In the genomic region with DNA sequence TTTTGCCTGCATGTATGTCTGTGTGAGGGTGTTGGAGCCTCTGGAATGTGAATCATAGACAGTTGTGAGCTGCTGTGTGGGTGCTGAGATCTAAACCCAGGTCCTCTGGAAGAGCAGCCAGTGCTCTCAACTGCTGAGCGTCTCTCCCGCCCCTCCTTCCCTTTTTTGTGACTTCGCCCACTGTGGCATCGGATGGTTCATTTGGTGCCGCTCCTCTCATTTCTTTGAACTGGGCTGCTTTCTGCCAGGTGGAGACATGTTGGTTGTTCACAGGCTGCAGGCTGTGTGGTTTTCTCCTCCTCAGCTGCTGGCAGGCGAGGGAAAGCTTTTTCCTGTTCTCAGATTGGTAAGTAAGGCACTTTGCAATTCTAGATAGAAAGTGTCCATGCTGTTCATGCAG, we compare ENCODE assay signal across 13 mouse cellular contexts. TPM values are rescaled to one million over a fixed set of nuclear protein-coding genes. Genes with fewer than 3 reads are reported as not detected.
A peak's percentile ranks its signal among the peaks of the same experiment; 100 is the strongest.
DNase-seq lines count a peak whose midpoint lies in the region; ATAC-seq and TF ChIP-seq lines count a peak whose summit lies in the region.
"Had no signal": no experiment of that assay in that cellular context is flagged by ENCODE, and none has a peak within 500 bp of the region (broad histone marks: within the 10 kb centered on the region; RNA-seq: fewer than 3 reads in every experiment).

No protein-coding gene starts in this region.

- no peak for ATAC-seq in forebrain, embryonic 13.5 days
- no peak for ATAC-seq in forebrain, embryonic 16.5 days
- ATAC-seq: Patski had no signal

- no peak for TF ChIP-seq POLR2A in ES-Bruce4 (IDR thresholded peaks at IDR 0.05; ENCODE audit: insufficient read depth, low read length)
- TF ChIP-seq POLR2A in lung, adult 2 months (IDR thresholded peaks at IDR 0.05; ENCODE audit: borderline replicate concordance, extremely low read depth, low read depth, low read length): no peak

- no peak overlapping the region for H3K4me3 ChIP-seq in forebrain, embryonic 13.5 days
- no peak overlapping the region for H3K4me3 ChIP-seq in forebrain, embryonic 16.5 days (replicated peaks; ENCODE audit: low read length)
- no peak overlapping the region for H3K4me3 ChIP-seq in ES-Bruce4 (ENCODE audit: low read depth, low read length)
- H3K4me3 ChIP-seq in lung, adult 2 months (replicated peaks; ENCODE audit: extremely low read depth, low read depth, low read length): no peak overlapping the region

- no peaks in the 10 kb centered on the region for H3K36me3 ChIP-seq in forebrain, embryonic 13.5 days (ENCODE audit: poor library complexity, severe bottlenecking)
- H3K36me3 ChIP-seq in forebrain, embryonic 16.5 days (ENCODE audit: control insufficient read depth, insufficient read depth): no peaks in the 10 kb centered on the region
- H3K36me3 ChIP-seq in ES-Bruce4 (ENCODE audit: control insufficient read depth, insufficient read depth, low read length, poor library complexity, severe bottlenecking): no peaks in the 10 kb centered on the region

- TF ChIP-seq EP300 in ES-Bruce4 (IDR thresholded peaks at IDR 0.05; ENCODE audit: insufficient read depth, low read depth, low read length): no peak

- WGBS in forebrain, embryonic 13.5 days: 39% methylated on average over 6 of the region's 6 CpGs
- 36% methylated on average over 6 of the region's 6 CpGs for WGBS in forebrain, embryonic 16.5 days
- 63% methylated on average over 6 of the region's 6 CpGs for WGBS in lung, adult 2 months

- no peak overlapping the region for H3K4me2 ChIP-seq in forebrain, embryonic 13.5 days
- no peak overlapping the region for H3K4me2 ChIP-seq in forebrain, embryonic 16.5 days (ENCODE audit: low read length)

- peak; percentile 26 to 38 for DNase-seq in left cerebral cortex, adult 18-20 months (ENCODE audit: low spot score in 2 of 2)
- no peak for DNase-seq in left cerebral cortex, adult 9 months (ENCODE audit: low spot score in 2 of 2)
- DNase-seq in naive thymus-derived CD4-positive, alpha-beta T cell, adult 2 months (ENCODE audit: low read depth): peak; percentile 29
- DNase-seq in spleen, adult 18-20 months: no peak
- DNase-seq in lung, adult 2 months: no peak
- DNase-seq: cerebellum, adult 9-11 months; heart, adult 18-20 months; kidney, adult 18-20 months; lung, postnatal 4 days had no signal

- H3K9ac ChIP-seq in forebrain, embryonic 13.5 days: peak overlapping the region; percentile 31
- no peak overlapping the region for H3K9ac ChIP-seq in forebrain, embryonic 16.5 days (replicated peaks; ENCODE audit: low read depth, low read length)
- no peak overlapping the region for H3K9ac ChIP-seq in ES-Bruce4 (ENCODE audit: low read depth, poor library complexity, severe bottlenecking)

- H3K27me3 ChIP-seq in forebrain, embryonic 13.5 days: no peaks in the 10 kb centered on the region
- H3K27me3 ChIP-seq in forebrain, embryonic 16.5 days (replicated peaks; ENCODE audit: control insufficient read depth, insufficient read depth, low read length): no peaks in the 10 kb centered on the region
- no peaks in the 10 kb centered on the region for H3K27me3 ChIP-seq in ES-Bruce4 (ENCODE audit: control insufficient read depth, insufficient read depth, low read length, poor library complexity, severe bottlenecking)
- H3K27me3 ChIP-seq: Patski had no signal

- H3K9me3 ChIP-seq in forebrain, embryonic 13.5 days (replicated peaks): no peaks in the 10 kb centered on the region
- H3K9me3 ChIP-seq in forebrain, embryonic 16.5 days (ENCODE audit: control insufficient read depth, low read length): no peaks in the 10 kb centered on the region
- H3K9me3 ChIP-seq in ES-Bruce4 (replicated peaks; ENCODE audit: control insufficient read depth, insufficient read depth, low read length, poor library complexity, severe bottlenecking): no peaks in the 10 kb centered on the region

- peaks cover 94% of the 10 kb centered on the region for H3K4me1 ChIP-seq in forebrain, embryonic 13.5 days
- H3K4me1 ChIP-seq in forebrain, embryonic 16.5 days (replicated peaks; ENCODE audit: control insufficient read depth, insufficient read depth, low read length): peaks cover 56% of the 10 kb centered on the region
- H3K4me1 ChIP-seq in ES-Bruce4 (ENCODE audit: control insufficient read depth, insufficient read depth, low read length): peaks cover 33% of the 10 kb centered on the region
- H3K4me1 ChIP-seq in lung, adult 2 months (ENCODE audit: control insufficient read depth, insufficient read depth, low read length): peaks cover 11% of the 10 kb centered on the region

- TF ChIP-seq CTCF in ES-Bruce4 (IDR thresholded peaks at IDR 0.05; ENCODE audit: low read depth, low read length): no peak
- TF ChIP-seq CTCF in lung, adult 2 months (IDR thresholded peaks at IDR 0.05; ENCODE audit: insufficient read depth, low read length): no peak

- H3K27ac ChIP-seq in forebrain, embryonic 13.5 days: no peak overlapping the region
- H3K27ac ChIP-seq in forebrain, embryonic 16.5 days (ENCODE audit: low read length): no peak overlapping the region
- peak overlapping the region; percentile 16 for H3K27ac ChIP-seq in ES-Bruce4 (ENCODE audit: insufficient read depth, low read length)

RNA-seq across cellular contexts. Expression of gene Ssbp3, which starts 38.7 kb away (rescaled TPM):
- polyA plus RNA-seq in forebrain, embryonic 13.5 days (2015; fragmentation: Nextera tagmentation; extraction: Ambion mirVana): 168 and 173 TPM in 2 replicates
- 163 and 167 TPM in 2 replicates for polyA plus RNA-seq in forebrain, embryonic 16.5 days (2015; fragmentation: Nextera tagmentation; extraction: Ambion mirVana)
- total RNA-seq in left cerebral cortex, adult 18-20 months (2021): 100 to 1,000 TPM; 190 to 197 TPM
- polyA plus RNA-seq in ES-Bruce4 (2011; ENCODE audit: insufficient read depth, insufficient read length, low read depth, missing spikeins): 245 and 248 TPM in 2 replicates
- polyA plus RNA-seq in lung, adult 2 months (2012; rRNA removed): 41.0 and 43.2 TPM in 2 replicates

Comparison
In these comparisons a context has a peak if more than half of its experiments do, and no peak if none do; other contexts are left out.
1. DNase-seq: peak in left cerebral cortex, adult 18-20 months (2 of 2) and naive thymus-derived CD4-positive, alpha-beta T cell, adult 2 months (single experiment); none in left cerebral cortex, adult 9 months (0 of 2), spleen, adult 18-20 months (0 of 2) and lung, adult 2 months (single experiment).